Mouse (Mus musculus) intestine, embryonic 15.5 days (tissue): ENCODE data around the gene Reg3b. TPM values are rescaled to one million over a fixed set of nuclear protein-coding genes. Genes with fewer than 3 reads are reported as not detected.

Experiments
- polyA plus RNA-seq: library from polyadenylated mRNA; unstranded; fragments of >200 nt; fragmentation: Nextera tagmentation; extraction: Ambion mirVana; gene quantifications from 2 replicates; pipeline ENCODE4 v1.2.1, GENCODE M21; 2015

Gene Reg3b
- polyA plus RNA-seq, 1 experiment from 2014 or later, result 8.1 TPM

Other genes starting within 250 kb of the Reg3b start
- gene Reg3d, start 8.2 kb downstream of the Reg3b start, polyA plus RNA-seq, result 0.75 and 1.7 TPM in 2 replicates
- gene Reg3a, start 10.1 kb downstream of the Reg3b start, polyA plus RNA-seq, result not detected in 2 replicates
- gene Reg2, start 25.0 kb downstream of the Reg3b start, polyA plus RNA-seq, result not detected in 2 replicates
- gene Reg1, start 52.1 kb downstream of the Reg3b start, polyA plus RNA-seq, result 27.9 and 65.0 TPM in 2 replicates
- 1.7 and 2.6 TPM in 2 replicates for gene Reg3g, start 98.2 kb downstream of the Reg3b start, polyA plus RNA-seq